Mouse (Mus musculus) CH12.LX (cell line): Measurements from ENCODE around the gene Sec31b. TPM values are rescaled to one million over a fixed set of nuclear protein-coding genes. Genes with fewer than 3 reads are reported as not detected.
A peak's percentile ranks its signal among the peaks of the same experiment; 100 is the strongest.

Source experiments
- DNase-seq: peaks from one replicate; pipeline ENCODE4 v3.0.0-alpha.2; 2013; ENCODE audit errors: extremely low read depth
- H3K27ac ChIP-seq: 2 replicates; pipeline ENCODE4 v1.5.1; 2012; ENCODE audit warnings: low read depth, mild to moderate bottlenecking, control low read depth, moderate library complexity; ENCODE audit not compliant: insufficient read depth
- H3K27me3 ChIP-seq: replicated peaks from 2 replicates; pipeline ENCODE3; 2012; ENCODE audit warnings: inconsistent platforms
- H3K36me3 ChIP-seq, 2 experiments: replicated peaks in 1 of 2; 2 replicates each; pipeline versions ENCODE3 to v1.6.1; 2012; ENCODE audit warnings: inconsistent platforms in 1 of 2, low read length in 1 of 2, mild to moderate bottlenecking in 1 of 2, mixed read lengths in 1 of 2, moderate library complexity in 1 of 2; ENCODE audit not compliant: control insufficient read depth in 1 of 2, insufficient read depth in 1 of 2
- H3K4me1 ChIP-seq, 2 experiments: 2 replicates each; pipeline ENCODE4 v1.6.1; 2012; ENCODE audit warnings: inconsistent platforms in 1 of 2, moderate library complexity in 1 of 2; ENCODE audit not compliant: insufficient read depth in 2 of 2, control insufficient read depth in 1 of 2
- H3K4me2 ChIP-seq: 2 replicates; pipeline ENCODE4 v1.6.1; 2012; ENCODE audit warnings: low read depth, mild to moderate bottlenecking, control low read depth; ENCODE audit not compliant: poor library complexity, insufficient read depth, severe bottlenecking
- H3K4me3 ChIP-seq, 3 experiments: fragments of 150-350 bp in 1 of 3; sonication (generic) in 1 of 3; replicated peaks in 1 of 3; 2 replicates each; pipeline versions ENCODE3 to v1.5.1; 2011 to 2012; ENCODE audit warnings: low read depth in 2 of 3, low read length in 2 of 3, mild to moderate bottlenecking in 2 of 3, moderate library complexity in 2 of 3, control low read depth in 1 of 3, improper control_type of control experiment in 1 of 3, inconsistent platforms in 1 of 3, mixed read lengths in 1 of 3; ENCODE audit not compliant: poor library complexity in 1 of 3
- H3K79me2 ChIP-seq: replicated peaks from 2 replicates; pipeline ENCODE4 v1.6.1; 2012; ENCODE audit warnings: mild to moderate bottlenecking, moderate library complexity; ENCODE audit not compliant: control insufficient read depth, poor library complexity, insufficient read depth, severe bottlenecking; ENCODE audit errors: extremely low read depth
- H3K9ac ChIP-seq: 2 replicates; pipeline ENCODE4 v1.6.1; 2012; ENCODE audit warnings: low read depth, mild to moderate bottlenecking, control low read depth, moderate library complexity; ENCODE audit not compliant: insufficient read depth
- H3K9me3 ChIP-seq: replicated peaks from 2 replicates; pipeline ENCODE3; 2012; ENCODE audit warnings: low read length, inconsistent platforms, mixed read lengths
- BHLHE40 ChIP-seq: IDR thresholded peaks from 2 replicates; pipeline ENCODE4 v1.6.1; 2011; ENCODE audit warnings: mild to moderate bottlenecking, low read depth, low read length, improper control_type of control experiment
- CHD2 ChIP-seq: IDR thresholded peaks from 2 replicates; pipeline ENCODE4 v1.6.1; 2011; ENCODE audit warnings: low read length, improper control_type of control experiment
- CTCF ChIP-seq, 2 experiments: IDR thresholded peaks in 1 of 2; conservative IDR thresholded peaks in 1 of 2; 2 replicates each; pipeline ENCODE4 v1.5.1; 2011 to 2012; ENCODE audit warnings: low read depth in 2 of 2, low read length in 2 of 2, improper control_type of control experiment in 1 of 2, inconsistent platforms in 1 of 2, mild to moderate bottlenecking in 1 of 2, moderate library complexity in 1 of 2
- EP300 ChIP-seq: IDR thresholded peaks from 2 replicates; pipeline ENCODE4 v1.6.1; 2011; ENCODE audit warnings: low read length, improper control_type of control experiment
- ETS1 ChIP-seq: conservative IDR thresholded peaks from 2 replicates; pipeline ENCODE4 v1.6.1; 2012; ENCODE audit warnings: low read depth, mild to moderate bottlenecking, inconsistent platforms, low read length, improper control_type of control experiment, moderate library complexity
- GABPA ChIP-seq: IDR thresholded peaks from 2 replicates; pipeline ENCODE4 v1.6.1; 2012; ENCODE audit warnings: low read depth, low read length, improper control_type of control experiment, inconsistent platforms; ENCODE audit not compliant: insufficient replicate concordance
- HCFC1 ChIP-seq: IDR thresholded peaks from 2 replicates; pipeline ENCODE4 v1.6.1; 2012; ENCODE audit warnings: low read depth, mild to moderate bottlenecking, inconsistent platforms, low read length, improper control_type of control experiment
- IRF4 ChIP-seq: IDR thresholded peaks from 2 replicates; pipeline ENCODE4 v1.6.1; 2014; ENCODE audit warnings: low read depth, mild to moderate bottlenecking, inconsistent platforms, low read length, improper control_type of control experiment
- JUN ChIP-seq: IDR thresholded peaks from 2 replicates; pipeline ENCODE4 v1.6.1; 2011; ENCODE audit warnings: low read depth, mild to moderate bottlenecking, low read length, improper control_type of control experiment, moderate library complexity; ENCODE audit not compliant: insufficient read depth
- MAX ChIP-seq: IDR thresholded peaks from 2 replicates; pipeline ENCODE4 v1.6.1; 2011; ENCODE audit warnings: low read length, improper control_type of control experiment
- MAZ ChIP-seq: IDR thresholded peaks from 2 replicates; pipeline ENCODE4 v1.6.1; 2012; ENCODE audit warnings: low read depth, mild to moderate bottlenecking, inconsistent platforms, low read length, improper control_type of control experiment, moderate library complexity
- MXI1 ChIP-seq: IDR thresholded peaks from 2 replicates; pipeline ENCODE4 v1.6.1; 2011; ENCODE audit warnings: mild to moderate bottlenecking, low read depth, low read length, improper control_type of control experiment
- MYC ChIP-seq: IDR thresholded peaks from 2 replicates; pipeline ENCODE4 v1.6.1; 2011; ENCODE audit warnings: low read depth, mild to moderate bottlenecking, improper control_type of control experiment, low read length
- NELFE ChIP-seq: IDR thresholded peaks from 2 replicates; pipeline ENCODE4 v1.6.1; 2011; ENCODE audit warnings: low read depth, low read length, improper control_type of control experiment
- NRF1 ChIP-seq: IDR thresholded peaks from 2 replicates; pipeline ENCODE4 v1.6.1; 2014; ENCODE audit warnings: low read depth, mild to moderate bottlenecking, inconsistent platforms, low read length, improper control_type of control experiment, moderate library complexity
- PAX5 ChIP-seq: IDR thresholded peaks from 2 replicates; pipeline ENCODE4 v1.6.1; 2012; ENCODE audit warnings: low read length, inconsistent platforms, mixed read lengths
- POLR2A ChIP-seq: IDR thresholded peaks from 2 replicates; pipeline ENCODE4 v1.6.1; 2011; ENCODE audit warnings: low read depth, mild to moderate bottlenecking, improper control_type of control experiment, low read length
- POLR2AphosphoS2 ChIP-seq: IDR thresholded peaks from 2 replicates; pipeline ENCODE4 v1.6.1; 2011; ENCODE audit warnings: low read depth, low read length, improper control_type of control experiment
- SIN3A ChIP-seq: IDR thresholded peaks from 2 replicates; pipeline ENCODE4 v1.6.1; 2012; ENCODE audit warnings: low read length, improper control_type of control experiment, inconsistent platforms
- TCF12 ChIP-seq: IDR thresholded peaks from 2 replicates; pipeline ENCODE4 v1.6.1; 2014; ENCODE audit warnings: low read depth, mild to moderate bottlenecking, inconsistent platforms, low read length, improper control_type of control experiment
- UBTF ChIP-seq: IDR thresholded peaks from 2 replicates; pipeline ENCODE4 v1.6.1; 2012; ENCODE audit warnings: low read depth, mild to moderate bottlenecking, inconsistent platforms, low read length, improper control_type of control experiment, moderate library complexity
- USF1 ChIP-seq: IDR thresholded peaks from 2 replicates; pipeline ENCODE4 v1.6.1; 2014; ENCODE audit warnings: low read depth, mild to moderate bottlenecking, inconsistent platforms, low read length, improper control_type of control experiment
- USF2 ChIP-seq: conservative IDR thresholded peaks from 2 replicates; pipeline ENCODE4 v1.6.1; 2011; ENCODE audit warnings: low read depth, low read length, improper control_type of control experiment
- ZKSCAN1 ChIP-seq: IDR thresholded peaks from 2 replicates; pipeline ENCODE4 v1.6.1; 2012; ENCODE audit warnings: low read depth, inconsistent platforms, low read length, improper control_type of control experiment, borderline replicate concordance
- ZMIZ1 ChIP-seq: IDR thresholded peaks from 2 replicates; pipeline ENCODE4 v1.6.1; 2012; ENCODE audit warnings: low read depth, mild to moderate bottlenecking, inconsistent platforms, low read length, improper control_type of control experiment
- ZNF384 ChIP-seq: IDR thresholded peaks from 2 replicates; pipeline ENCODE4 v1.6.1; 2012; ENCODE audit warnings: low read depth, low read length, improper control_type of control experiment, inconsistent platforms
- dilution Hi-C: fragments of 300-500 bp; cut with MboI; formaldehyde crosslinking; loops from 2 replicates; pipeline ENCODE4 v1.14.3; 2020; ENCODE audit warnings: low sequenced_read_pairs; ENCODE audit not compliant: extremely low pct_unique_long_range_greater_than_20kb, extremely low pct_ligation_motif_present
- in situ Hi-C: fragments of 300-500 bp; cut with MboI; formaldehyde crosslinking; loops from 3 replicates; pipeline ENCODE4 v1.14.3; 2019; ENCODE audit warnings: low sequenced_read_pairs, low pct_ligation_motif_present, low pct_unique_long_range_greater_than_20kb, mixed read lengths
- polyA plus RNA-seq: library from polyadenylated mRNA; unstranded; fragments of >175 nt; gene quantifications from 2 replicates; pipeline ENCODE4 v1.2.1, GENCODE M21; 2012; ENCODE audit warnings: low read depth; ENCODE audit not compliant: insufficient read length
- total RNA-seq, 2 experiments: library from RNA; depleted of rRNA; stranded (reverse); fragments of 300-350 nt in 1 of 2; fragments of >200 nt in 1 of 2; gene quantifications; 2 replicates each; pipeline ENCODE4 v1.2.3; 2012 to 2014

Sec31b gene
- total and polyA plus RNA-seq, 3 experiments: 0.17 to 1.1 (median 0.19) TPM

DNA sequence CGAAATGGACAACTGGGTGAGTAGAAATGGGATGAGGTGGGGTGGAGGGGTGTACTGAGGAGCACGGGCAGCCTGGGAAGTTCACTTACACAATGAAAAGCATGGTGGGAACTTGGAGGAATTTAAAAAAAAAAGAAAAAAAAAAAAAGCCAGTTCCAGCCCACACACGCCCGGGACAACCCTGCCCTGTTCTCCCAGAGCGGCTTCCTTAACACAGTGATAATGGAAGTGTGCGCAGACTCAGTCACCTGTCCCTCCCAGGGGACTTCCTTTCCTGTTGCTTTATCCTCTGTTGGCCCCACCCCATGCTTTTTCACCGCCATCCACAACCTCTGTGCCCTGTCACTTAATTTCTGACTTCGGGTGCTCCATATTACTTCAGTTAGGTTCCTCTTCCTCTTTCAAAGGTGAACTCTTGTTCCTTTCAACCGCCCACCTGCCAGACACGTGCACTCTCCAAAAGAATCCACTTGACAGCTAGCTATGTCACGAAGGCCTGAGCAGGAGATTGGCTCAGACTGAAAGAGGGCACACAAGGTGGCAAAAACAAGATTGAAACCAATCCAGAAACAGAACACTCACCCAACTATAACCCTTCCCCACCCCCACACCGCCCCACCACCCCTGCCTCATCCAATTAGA lies 35.0 kb downstream of the Sec31b start:
- no peak overlapping the region for H3K4me3 ChIP-seq
- no peak overlapping the region for H3K4me2 ChIP-seq
- no peak overlapping the region for H3K9ac ChIP-seq
- no peaks in the 10 kb centered on the region for H3K36me3 ChIP-seq
- H3K27me3 ChIP-seq: no peaks in the 10 kb centered on the region
- H3K4me1 ChIP-seq: peaks cover 2 to 12% of the 10 kb centered on the region in 2 experiments; a peak in 3 of 4 replicates
- no peak overlapping the region for H3K27ac ChIP-seq
- in situ Hi-C loops: no loop called here
- H3K79me2 ChIP-seq: no peaks in the 10 kb centered on the region
- dilution Hi-C loops: no loop called here
- TF ChIP-seq POLR2AphosphoS2 (no peak), MAX (peak; percentile 38; the same call in 1 of the 2 replicates), BHLHE40 (peak; percentile 43; the same call in 1 of the 2 replicates)
- peaks cover 6% of the 10 kb centered on the region for H3K9me3 ChIP-seq
- no peak for DNase-seq

DNA sequence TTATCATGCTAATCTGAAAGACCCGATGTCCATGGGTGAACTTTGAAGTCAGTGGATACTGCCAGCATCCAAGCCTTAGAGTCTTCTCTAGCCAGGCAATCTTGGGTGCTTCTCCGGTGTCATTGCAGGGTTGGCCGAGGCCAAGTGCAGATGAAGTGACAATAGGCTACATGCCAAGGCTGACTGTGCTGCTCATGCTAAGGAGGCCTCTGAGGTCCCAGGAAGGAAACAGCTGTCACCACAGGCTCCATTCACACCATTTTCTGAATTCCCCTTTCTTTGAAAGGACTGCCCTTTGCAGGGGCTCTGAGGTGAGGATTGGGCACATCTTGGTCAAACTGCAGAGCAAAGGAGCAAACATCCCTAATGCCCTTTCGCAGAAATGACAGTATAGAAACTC lies 42.9 kb downstream of the Sec31b start:
- H3K9me3 ChIP-seq: no peaks in the 10 kb centered on the region
- no peak overlapping the region for H3K9ac ChIP-seq
- no peaks in the 10 kb centered on the region for H3K36me3 ChIP-seq
- H3K4me2 ChIP-seq: peak overlapping the region; percentile 32; the same call in 1 of the 2 replicates
- peak; percentile 49 for DNase-seq
- H3K79me2 ChIP-seq: no peaks in the 10 kb centered on the region
- dilution Hi-C loops: no loop called here
- H3K4me3 ChIP-seq: no peak overlapping the region
- in situ Hi-C loops: no loop called here
- H3K27ac ChIP-seq: no peak overlapping the region
- H3K27me3 ChIP-seq: peaks cover 8% of the 10 kb centered on the region
- TF ChIP-seq IRF4 (no peak), PAX5 (no peak), JUN (no peak), ETS1 (peak; percentile 82), CTCF (conservative IDR thresholded peaks at IDR 0.05 in 1 of 2, IDR thresholded peaks at IDR 0.05 in 1 of 2; ENCODE audit: low read depth in 2 of 2, low read length in 2 of 2) (no peak), TCF12 (peak; percentile 69; the same call in 1 of the 2 replicates), ZNF384 (no peak), GABPA (no peak), BHLHE40 (peak; percentile 67), MAX (no peak), NRF1 (no peak), CHD2 (no peak), ZKSCAN1 (no peak), MXI1 (no peak), EP300 (peak; percentile 60), ZMIZ1 (no peak), USF2 (no peak), USF1 (no peak), NELFE (no peak), MYC (no peak), UBTF (no peak), POLR2AphosphoS2 (no peak), HCFC1 (no peak), SIN3A (peak; percentile 39; the same call in 1 of the 2 replicates), MAZ (no peak), POLR2A (no peak)
- TF ChIP-seq, all 38 proteins: peak for 5
- peaks cover 17 to 53% of the 10 kb centered on the region in 2 experiments for H3K4me1 ChIP-seq
